Mouse (Mus musculus): ENCODE results near the gene Styxl1.

Gene Styxl1

DNA sequence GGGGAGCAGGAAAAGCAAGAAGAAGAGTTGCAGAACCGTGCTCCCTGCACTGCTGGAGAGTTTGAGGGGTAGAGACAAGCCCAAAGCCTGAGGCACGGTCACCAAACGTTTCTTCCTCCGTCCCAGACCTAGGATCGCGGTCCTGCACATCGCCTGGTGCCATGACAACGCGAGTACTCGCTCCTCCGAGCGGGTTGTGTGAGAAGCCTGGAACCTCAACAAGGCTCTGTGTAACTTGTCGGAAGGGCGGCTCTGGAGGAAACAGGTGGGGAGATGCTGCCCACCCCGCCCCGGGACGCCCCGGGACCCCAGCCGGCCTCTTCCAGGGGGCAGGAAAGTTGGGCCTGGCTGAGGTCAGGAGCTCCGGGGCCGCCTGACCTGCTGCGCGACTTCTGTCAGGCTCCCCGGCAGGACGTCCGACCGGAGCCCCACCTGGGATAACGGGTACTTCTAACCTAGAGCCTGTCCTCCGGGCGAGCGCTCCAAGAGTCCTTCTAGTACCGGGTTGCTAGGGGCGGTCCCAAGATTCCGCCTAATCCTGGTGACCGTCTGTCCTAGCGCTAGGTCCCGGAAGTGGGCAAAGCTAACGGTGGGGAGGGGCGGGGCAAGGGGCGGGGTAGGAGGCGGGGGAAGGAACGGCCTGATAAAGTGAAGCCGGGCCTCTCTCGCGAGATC, at the start of gene Styxl1:
TSS of gene Styxl1 (minus strand) at position 590 of the 675 bp plus-strand sequence.
- DNase-seq (ENCODE audit: low read depth): peak; percentile 60

DNA sequence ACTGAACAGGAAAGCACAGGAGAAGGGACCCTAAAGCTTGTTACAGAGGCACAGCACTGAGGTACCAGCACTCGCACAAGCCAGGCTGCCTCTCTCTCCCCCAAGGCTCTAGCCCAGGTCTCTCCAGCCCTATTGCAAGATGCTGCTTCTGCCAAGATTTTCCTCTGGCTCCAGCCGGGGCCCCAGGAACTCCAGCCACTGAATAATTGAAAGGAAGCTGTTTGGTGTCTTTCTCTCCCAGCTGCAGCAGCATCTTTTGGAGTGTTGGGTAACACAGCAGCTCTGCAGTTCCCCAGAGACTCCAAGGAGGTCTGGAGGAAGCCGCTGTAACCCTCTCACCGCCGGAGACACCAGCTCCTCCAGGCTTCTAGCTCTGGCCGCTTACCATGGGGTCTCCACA, 48.0 kb upstream of the Styxl1 start:
- no peak for DNase-seq (ENCODE audit: low read depth)

DNA sequence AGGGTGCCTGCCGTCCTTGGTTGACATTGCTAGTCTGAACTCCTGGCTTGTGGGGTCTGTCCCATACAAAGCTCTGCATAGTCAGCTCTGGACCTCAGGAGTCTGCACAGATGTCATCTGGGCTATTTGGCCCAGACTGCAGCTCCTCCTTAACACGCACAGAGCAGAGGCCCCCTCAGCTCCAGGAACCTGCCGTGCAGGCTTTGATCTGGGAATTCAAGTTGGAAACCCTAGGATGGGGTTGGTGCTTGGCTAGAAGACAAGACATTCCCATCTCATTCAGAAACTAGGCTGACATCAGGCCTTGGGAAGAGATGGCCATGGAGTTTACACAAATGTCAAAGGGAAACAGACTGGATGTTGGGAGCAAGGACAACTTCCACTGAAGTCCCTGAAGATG, 46.3 kb upstream of the Styxl1 start:
- DNase-seq (ENCODE audit: low read depth): no peak

DNA sequence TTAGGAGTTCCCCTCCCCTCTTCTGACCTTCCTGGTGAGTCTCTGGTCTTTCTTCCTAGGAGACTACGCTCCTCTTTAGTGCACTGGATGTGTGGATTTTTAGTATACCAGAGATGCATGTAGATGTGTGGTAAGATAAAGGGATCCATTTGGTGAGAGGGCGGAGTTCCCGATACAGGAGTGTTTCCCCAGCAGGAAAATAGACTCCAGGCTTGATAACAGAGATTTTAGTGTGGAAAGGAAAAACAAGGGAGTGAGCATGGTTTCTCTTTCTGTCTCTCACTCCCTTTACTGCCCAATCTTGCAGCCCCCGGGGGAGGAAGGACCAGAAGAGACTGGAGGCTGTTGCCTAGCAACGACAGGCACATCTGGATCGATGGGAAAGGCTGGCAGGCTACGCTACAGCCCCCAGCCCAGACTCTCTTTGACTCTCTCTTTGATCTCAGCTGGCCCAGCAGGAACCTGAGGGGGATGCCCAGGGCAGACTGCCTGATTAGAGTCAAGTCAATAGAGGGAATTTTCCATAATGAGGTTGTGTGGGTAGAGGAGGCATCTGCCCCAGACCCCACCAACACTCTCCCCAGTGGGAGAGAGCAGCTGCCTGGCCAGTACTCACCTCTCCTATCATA, 44.2 kb upstream of the Styxl1 start:
- no peak for DNase-seq (ENCODE audit: low read depth)

DNA sequence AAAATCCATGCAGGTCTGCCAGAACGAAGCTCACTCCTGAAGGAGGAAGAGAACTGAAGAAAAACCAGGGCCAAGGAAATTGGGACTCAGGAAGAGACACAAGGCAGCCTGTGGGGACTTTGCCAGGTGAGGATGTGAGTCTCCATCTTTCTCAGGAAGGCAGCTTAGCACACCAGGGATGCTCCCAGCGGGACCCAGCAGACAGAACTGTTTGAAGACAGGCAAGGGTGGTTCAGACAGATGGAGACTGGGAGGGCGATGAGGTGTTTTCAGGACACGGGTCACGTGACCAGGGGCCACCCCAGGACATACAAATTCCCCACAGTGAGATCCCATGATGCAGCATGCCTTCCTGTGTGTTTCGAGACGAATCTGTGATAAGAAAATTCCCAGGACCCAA, 40.3 kb upstream of the Styxl1 start:
- no peak for DNase-seq (ENCODE audit: low read depth)

DNA sequence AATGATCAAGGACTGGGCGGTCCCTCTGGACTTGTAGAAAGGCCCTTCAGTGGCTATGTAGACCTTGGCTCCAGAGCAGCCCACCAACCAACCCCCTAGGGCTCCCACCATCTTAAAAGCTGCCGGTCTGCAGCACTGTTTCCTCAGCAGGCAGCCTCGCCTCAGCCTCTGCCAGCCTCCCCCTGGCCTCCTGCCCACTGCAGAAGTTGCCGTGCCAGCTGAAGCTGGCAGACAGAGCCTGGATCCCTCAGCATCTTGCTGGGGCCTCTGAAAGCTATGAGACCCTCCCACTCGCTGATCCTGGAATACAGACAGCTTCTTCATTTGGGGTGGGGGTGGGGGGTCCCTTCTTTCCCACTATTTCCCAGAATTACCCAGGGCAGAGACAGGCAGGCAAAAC, 34.8 kb upstream of the Styxl1 start:
- DNase-seq (ENCODE audit: low read depth): no peak

DNA sequence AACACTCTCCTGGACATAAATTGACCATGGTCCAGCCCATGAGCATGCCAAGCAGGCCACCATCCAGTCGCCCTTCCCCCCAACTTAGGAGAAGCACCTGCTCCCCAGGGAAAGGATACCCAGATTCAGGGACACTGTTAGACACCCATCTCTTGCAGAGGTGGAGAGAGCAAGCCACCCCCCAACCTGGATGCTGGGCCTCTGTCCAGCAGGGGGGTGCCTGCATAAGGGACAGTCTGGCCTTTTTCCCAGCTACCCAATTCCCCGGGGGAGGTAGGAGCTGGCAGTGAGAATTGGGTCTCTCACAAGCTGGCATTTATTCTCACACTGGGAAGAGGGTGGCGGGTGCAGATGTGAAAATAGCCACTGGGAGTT, 29.1 kb upstream of the Styxl1 start:
- no peak for DNase-seq (ENCODE audit: low read depth)

DNA sequence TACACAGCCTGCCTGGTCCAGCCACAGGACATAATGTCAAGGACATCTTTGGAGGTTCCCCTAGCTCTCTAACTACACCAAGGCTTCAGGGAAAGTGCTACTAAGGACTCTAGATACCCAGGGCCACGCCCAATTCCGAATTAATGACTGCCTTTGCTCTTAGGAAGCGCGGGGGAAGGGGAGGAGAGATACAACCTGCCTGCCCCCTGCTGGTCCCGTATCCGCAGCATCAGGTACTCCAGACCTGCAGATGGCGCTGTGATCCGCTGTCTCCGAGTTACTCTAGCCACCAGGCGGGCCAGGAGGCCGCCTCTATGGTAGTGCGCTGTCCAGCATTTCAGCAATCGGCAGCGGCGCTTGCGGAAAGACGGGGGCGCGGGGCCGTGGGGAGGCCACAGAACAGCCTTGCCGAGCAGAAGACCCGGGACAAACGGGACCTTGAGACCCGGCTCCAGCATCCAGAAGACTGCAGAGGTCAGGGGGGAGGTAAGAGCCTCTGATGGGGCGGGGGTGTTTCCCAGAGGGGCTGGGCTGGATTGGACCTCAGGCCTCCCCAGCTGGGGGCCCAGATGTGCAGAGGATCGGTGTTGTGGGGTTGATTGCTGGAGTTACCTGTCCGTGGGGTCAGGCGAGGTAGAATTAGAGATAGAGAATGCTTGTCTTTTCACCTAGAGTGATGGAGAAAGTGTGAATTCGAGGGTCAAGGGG, 28.5 kb upstream of the Styxl1 start, which contains the start of gene Srrm3:
TSS of gene Srrm3 (plus strand) at position 336 of the 708 bp plus-strand sequence.
- peak; percentile 92 for DNase-seq (ENCODE audit: low read depth)

DNA sequence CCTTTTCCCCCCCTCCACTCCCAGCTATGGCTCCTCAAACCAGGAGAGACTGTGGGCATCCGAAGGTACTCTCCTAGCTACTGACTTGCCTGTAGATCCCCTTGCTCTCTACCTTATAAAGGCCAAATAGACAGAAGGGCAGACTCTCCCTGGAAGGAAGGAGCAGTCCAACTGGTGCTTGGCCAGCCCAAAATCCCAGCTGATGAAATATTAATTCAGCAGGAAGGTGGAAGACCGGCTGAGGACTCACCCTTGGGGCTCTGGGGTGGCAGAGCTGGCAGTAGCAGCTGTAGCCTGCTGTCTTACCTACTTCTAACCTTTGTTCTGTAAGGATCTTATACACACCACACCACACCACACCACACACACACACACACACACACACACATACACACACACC, 26.6 kb upstream of the Styxl1 start:
- DNase-seq (ENCODE audit: low read depth): no peak

DNA sequence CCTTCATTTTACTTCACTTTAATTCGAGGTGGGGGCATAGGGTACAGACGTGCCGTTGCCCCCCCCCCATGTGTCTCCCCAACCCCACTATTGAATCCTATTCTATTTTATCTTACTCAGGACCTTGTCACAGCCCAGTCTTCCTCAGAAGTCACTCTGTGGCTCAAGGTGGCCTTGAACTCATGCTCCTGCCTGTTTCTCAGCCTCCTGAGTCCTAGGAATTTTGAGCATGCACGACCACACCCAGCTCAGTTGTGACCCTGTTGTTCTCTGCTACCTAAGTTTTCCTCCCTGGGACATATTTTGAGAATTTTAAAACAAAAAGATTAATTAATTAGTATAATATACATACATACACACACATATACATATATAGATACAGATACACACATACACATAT, 25.5 kb upstream of the Styxl1 start:
- DNase-seq (ENCODE audit: low read depth): no peak

DNA sequence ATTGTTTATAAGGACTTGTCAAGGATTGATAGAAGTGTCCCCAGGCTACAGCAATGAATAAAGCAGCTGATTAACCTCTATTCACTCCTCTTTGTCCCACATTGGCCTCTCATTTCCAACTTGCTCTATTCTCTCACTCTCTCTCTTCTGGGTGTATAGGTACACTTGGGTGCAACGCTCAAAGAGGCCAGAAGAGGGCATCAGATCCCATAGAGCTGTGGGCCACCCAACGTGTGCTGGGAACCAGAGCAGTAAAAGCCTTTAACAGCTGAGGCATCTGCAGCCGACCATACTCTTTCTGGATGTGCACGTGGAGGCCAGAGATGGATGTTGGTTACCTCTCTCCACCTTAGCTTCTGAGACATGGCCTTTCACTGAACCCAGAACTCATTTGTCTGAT, 24.9 kb upstream of the Styxl1 start:
- DNase-seq (ENCODE audit: low read depth): peak; percentile 39

DNA sequence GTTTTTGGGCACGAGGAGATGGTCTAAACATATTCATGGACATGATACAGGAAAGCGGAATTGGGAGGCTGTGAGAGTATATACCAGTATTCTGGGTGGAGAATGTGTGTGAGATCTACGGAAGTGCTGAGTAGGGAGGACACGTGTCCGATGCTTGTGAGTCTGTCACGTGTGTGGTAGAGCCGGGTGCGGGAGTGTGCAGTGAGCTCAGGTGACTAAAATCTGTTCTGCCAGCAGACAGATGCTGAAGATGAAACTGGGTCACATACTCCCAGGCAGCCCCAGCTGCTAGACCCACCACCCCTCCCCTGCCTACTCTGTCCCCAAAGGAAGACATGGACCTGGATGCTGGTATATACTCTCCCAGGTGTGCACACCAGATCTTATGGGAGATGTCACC, 24.5 kb upstream of the Styxl1 start:
- no peak for DNase-seq (ENCODE audit: low read depth)

DNA sequence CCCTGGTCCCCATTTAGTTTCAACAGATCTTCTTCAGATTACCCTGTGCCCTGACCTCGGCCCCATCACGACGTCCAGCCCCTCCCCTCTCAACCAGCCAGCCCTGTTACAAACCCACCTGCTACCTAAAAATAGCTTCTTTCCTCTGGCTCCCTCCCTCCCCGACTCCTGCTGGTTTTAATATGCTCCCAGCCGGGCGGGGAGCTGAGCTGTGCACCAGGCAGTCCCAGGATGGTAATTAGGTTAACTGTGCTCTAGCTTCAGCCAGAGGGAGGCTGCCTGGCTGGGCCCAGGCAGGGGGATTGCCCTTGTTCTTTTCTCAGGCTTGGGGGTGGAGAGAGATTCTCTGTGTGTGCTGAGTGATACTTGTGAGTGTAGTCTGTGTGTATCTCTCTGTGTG, 22.7 kb upstream of the Styxl1 start:
- no peak for DNase-seq (ENCODE audit: low read depth)

DNA sequence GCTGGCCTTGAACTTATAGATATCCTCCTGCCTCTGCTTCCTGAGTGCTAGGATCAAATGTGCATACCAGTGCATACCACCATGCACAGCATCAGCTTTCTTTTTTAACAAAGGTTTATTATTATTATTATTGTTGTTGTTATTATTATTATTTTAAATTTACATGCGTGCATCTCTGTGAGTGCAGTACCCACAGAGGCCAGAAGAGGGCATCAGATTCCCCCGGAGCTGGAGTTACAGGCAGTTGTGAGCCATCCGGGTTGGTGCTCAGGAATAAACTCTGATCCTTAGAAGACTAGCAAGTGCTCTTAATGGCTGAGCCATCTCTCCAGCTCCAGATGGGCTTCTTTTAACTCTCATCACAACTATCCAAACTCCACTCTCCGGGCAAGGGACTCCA, 21.6 kb upstream of the Styxl1 start:
- peak; percentile 17 for DNase-seq (ENCODE audit: low read depth)

DNA sequence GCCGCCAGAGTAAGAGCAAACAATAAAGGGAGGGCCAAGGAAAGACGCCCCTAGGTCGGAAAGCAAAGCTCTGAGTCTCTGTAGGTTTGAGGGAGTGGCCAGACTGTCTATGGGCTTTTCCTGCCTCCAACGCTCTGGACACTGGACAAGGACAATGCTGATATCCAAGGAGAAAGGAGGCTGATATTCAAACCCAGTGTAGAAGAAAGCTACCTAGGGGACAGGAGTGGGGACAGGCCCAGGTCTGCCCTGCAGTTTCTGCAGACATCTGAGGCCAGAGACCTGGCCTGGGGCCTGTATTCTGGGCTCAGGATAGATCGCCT, 16.6 kb upstream of the Styxl1 start:
- no peak for DNase-seq (ENCODE audit: low read depth)

DNA sequence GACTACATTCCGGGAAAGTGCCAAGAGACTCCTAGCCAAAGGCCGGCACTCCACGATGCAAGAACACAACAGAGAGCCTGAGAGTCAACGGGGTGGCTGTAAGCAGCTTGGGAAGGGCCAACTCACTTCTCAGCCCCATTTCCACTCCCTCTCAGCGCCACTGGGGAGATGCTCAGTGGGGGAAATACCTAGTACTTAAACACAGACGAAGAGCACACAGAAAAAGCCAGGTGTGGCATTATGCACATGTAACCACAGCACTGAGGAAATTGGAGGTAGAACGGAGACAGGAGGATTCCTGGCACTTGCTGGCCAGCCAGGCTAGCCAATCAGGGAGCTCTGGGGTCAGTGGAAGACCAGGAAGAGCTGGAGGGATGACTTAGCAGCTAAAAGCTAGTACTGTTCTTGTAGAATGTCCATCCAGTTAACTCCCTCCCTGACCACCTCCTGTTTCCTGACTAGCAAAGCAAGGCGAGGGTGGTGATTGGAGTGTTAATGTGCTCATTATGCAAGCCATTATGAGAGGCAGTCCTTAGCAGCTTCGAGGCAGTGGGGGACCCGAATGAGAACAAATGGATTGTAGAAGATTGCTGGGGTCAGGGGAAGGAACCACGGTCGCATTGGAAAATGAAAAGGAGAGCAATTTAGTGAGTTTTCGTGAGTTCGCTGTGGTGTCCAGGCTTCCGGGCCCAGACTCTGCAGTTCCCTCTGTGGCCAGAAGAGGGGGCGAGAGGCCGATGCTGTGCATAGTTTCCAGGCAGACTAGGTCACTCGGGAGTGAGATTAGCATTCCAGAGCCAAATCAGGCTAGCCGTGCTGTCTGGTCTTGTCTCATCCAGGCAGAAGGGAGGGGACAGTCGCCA, 16.0 kb upstream of the Styxl1 start:
- peak; percentile 95 for DNase-seq (ENCODE audit: low read depth)

DNA sequence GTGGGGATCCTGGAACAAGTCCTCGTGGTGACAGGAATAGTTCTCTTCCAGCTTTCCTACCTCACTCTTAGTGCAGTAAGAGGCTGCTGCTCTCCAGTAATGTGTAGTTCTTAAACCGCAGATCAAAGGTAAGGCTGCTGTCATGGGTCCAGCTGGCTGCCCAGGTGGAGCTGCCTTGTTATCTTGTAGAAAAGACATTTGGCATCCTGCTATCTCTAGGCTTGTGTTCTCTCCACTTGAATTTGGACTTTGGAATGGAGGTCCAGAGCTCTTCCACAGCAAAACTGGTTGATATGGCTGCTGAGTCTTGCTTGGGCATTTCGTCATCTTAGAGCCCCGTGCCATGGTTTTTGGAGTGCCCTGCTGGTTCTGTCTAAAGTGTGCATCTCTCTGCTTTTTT, 4.7 kb upstream of the Styxl1 start:
- no peak for DNase-seq (ENCODE audit: low read depth)

DNA sequence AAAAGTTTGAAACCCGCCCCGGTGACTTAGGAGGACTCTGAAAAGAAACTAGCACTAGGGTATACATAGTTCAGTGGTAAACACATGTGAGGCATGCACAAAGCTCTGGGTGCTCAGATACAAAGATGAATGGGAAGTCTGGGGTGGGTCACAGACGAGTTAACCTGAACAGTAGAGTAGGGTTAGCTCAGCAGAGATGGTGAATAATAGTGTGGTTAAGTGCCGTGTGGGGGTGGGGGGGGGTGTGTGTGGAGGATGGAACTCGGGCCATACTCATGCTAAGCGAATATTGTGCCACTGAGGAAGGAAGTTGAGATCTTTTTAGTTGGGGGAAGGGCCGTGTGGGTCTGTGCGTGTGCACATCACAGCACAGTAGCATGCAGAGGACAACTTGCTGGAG, 2.1 kb upstream of the Styxl1 start:
- peak; percentile 70 for DNase-seq (ENCODE audit: low read depth)

DNA sequence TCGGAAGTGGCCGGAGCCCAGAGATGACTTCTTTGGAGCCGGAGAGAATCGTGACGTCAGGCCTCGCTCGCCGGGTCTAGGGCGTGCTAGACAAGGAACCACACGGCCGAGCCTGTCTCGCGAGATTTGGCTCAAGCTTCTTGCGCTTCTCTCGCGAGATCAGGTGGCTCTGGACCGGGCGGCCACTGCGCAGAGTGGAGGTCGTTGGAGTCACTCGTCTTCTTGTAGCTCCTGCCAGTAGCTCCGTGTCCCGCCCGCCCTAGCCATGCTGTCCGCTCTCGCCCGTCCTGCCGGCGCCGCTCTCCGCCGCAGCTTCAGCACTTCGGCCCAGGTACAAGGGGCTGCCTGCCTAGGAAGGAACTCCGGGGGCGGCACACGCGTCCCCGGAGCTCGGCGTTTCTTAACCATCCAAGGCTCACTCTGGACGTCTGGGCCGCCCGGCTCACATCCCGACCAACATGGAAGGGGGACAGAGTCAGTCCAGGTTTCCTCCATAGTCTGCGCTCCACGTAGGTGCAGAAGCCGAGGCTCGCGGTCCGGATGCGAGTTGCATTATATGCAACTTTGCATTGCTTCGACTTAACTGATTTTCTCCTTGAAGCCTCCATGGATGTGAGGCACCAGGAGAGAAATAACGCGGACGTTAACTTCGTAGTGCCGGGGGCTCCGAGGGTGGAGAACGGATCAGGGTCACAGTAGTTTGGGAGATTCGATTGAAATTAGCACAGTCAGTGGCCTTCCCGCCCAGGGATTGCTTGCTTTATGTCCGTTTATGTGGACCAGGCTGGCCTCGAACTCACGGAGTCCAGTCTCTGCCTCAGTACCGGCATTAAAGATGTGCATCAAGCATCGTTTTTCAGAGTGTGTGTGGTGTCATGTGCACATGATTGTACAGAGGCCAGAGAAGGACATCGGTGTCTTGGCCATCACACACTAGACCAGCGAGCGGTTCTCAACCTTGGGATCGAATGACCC, 573 bp upstream of the Styxl1 start, which contains the start of gene Mdh2:
TSS of gene Mdh2 (plus strand) at position 10 of the 975 bp plus-strand sequence.
- peak; percentile 100 for DNase-seq (ENCODE audit: low read depth)

DNA sequence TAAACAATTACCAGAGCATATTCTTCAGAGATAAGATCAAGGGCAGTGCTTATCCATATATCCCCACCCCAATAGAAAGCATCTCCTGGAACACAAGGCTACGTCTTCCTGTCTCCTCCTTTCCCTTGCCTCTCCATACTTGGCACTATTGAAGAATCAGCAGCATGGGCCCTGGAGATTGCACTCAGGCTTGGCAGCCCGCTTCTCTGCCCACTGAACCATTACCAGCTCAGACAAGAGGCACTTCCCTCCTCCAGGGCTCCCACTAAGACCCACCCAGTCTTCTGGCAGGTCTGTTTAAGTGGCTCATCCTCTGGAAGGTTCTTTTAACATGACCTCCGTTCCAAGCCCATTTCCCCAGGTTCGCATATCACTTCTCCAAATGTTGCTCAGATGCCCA, 1.6 kb downstream of the Styxl1 start:
- no peak for DNase-seq (ENCODE audit: low read depth)

DNA sequence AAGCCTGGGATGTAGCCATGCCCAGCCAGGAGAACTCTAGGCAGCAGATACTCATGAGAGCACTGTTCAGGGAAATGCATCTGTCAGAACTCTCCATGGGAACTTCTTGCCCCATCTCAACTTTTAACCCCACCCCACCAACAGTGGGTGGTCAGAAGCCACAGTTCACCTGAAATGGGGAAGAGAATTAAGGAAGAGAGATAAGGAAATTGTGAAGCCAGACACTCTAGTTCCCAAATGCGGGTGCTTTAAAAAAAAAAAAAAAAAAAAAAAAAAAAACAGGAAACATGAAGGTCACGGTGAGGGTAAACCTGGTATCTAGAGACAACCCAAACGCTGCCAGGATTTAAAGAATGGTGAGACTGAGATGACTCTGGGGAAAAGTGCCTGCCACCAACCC, 5.7 kb downstream of the Styxl1 start:
- DNase-seq (ENCODE audit: low read depth): peak; percentile 23
